Mouse (Mus musculus) embryo, embryonic 9.5 days (tissue): ENCODE data around the gene Adat3.

Experiments
- DNase-seq: peaks from one replicate; pipeline ENCODE4 v3.0.0-alpha.2; 2017; ENCODE audit errors: extremely low spot score

Gene Adat3

GRCm38 (mm10) chr10:80602698-80603325, at the start of gene Adat3, which contains the start of gene Scamp4:
TSS of gene Adat3 (plus strand) at chr10:80602880.
TSS of gene Scamp4 (plus strand) at chr10:80602872.
- peak; percentile 97 for DNase-seq

- no peak for DNase-seq
Observed at GRCm38 (mm10) chr10:80553575-80553974, 49.1 kb upstream of the Adat3 start.

- DNase-seq: no peak
Observed at GRCm38 (mm10) chr10:80553997-80554396, 48.7 kb upstream of the Adat3 start.

GRCm38 (mm10) chr10:80557346-80557965, 45.2 kb upstream of the Adat3 start:
- DNase-seq: peak; percentile 74

GRCm38 (mm10) chr10:80559431-80559830, 43.2 kb upstream of the Adat3 start:
- DNase-seq: no peak

GRCm38 (mm10) chr10:80560621-80561020, 42.1 kb upstream of the Adat3 start:
- DNase-seq: no peak

DNA sequence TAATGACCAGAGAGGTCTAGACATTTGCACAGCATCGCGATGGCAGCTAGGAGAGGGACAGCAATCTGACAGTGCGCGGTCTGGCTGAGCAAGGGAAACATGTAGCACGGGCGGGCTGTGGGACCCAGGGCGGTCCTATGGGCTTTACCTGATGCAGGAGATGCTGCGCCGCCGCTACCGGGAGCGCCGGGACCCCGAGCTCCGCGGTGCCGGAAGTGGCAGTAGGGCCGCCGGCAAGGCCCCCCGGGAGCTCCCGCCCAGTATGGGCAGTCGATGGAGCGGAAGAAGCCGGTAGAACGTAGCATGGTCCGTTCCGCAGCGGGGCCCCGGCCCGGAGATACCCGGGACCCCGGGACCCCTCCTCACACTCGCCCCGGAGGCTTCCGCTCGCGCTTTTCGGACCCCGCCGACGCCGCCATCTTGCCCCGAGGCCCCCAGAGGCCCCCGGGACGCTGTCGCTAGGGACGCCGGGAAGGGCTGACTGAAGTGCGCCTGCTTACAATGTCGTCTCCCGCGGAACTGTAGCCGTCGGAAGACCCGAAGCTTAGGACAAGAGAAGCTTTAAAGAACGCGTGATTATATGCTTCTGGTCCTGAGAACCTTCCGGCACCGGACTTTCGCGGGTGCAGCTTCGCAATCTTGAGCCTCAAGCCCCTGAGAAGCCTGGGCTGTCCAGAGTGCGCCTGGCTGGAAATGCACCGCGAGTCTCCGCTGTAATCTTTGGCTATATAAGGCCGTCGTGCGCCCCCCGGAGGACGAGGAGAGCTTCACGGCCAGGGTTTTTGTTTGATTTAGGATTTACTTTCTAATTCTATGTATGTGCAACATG, 41.4 kb upstream of the Adat3 start, which contains the start of gene Rexo1:
Gene Rexo1 (minus strand): TSS at position 445 of the 829 bp plus-strand sequence.
- peak; percentile 96 for DNase-seq

DNA sequence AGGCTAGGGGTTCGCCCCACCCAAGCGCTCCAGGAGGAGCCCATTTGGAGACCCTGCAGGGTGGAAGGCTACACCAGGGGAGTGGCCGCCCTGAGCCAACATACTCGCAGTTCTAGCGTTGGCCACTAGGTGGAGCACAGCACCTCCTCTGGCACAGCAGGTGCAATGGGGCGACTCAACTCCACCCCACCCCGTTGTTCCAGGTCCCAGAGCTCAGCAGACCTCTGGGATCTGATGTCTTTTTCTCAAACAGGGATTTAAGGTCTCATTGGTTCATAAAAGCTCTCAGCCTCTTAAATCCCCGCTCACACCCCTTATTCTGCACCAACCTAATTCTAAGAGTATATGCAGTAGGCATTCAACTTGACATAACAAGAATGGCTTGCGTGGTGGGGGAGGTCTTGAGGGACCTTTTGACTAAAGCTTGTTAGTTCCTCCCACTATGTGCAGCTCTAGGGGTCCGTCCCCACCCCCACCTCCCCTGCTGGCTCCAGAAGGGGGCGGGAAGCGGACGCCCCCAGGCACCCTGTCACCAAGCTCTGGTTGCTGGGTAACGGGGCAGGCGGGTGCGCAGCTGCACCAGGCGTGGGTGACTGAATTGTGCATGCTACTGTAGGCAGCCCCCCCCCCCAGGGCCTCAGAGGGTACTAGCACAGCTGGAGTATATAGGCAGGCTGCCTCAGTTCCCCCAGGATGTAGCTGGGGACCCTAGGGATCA, 36.1 kb upstream of the Adat3 start:
- peak; percentile 86 for DNase-seq

- DNase-seq: no peak
Observed at GRCm38 (mm10) chr10:80568876-80569275, 33.8 kb upstream of the Adat3 start.

- peak; percentile 62 for DNase-seq
Observed at GRCm38 (mm10) chr10:80569664-80570066, 33.0 kb upstream of the Adat3 start.

GRCm38 (mm10) chr10:80570419-80570818, 32.3 kb upstream of the Adat3 start:
- no peak for DNase-seq

GRCm38 (mm10) chr10:80570871-80571836, 31.5 kb upstream of the Adat3 start:
- DNase-seq: no peak

DNA sequence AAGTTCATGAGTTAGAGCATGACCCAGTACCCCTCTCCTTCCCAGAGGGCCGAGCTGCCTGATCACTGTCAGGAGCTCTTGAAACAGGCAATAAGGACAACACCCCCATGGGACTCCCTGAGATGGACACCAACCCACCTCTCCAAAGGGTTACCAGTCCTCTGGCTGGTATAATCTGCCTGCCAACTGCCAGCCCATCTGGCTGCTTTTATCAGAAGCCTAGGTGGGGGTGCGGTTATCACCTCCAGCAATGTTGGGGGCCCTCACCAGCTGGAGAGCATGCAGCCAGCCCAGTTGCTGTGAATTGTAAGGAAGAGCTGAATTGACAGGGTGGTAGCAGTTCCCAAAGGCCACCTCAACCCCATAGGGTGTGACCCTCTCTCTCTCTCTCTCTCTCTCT, 30.2 kb upstream of the Adat3 start:
- DNase-seq: no peak

DNA sequence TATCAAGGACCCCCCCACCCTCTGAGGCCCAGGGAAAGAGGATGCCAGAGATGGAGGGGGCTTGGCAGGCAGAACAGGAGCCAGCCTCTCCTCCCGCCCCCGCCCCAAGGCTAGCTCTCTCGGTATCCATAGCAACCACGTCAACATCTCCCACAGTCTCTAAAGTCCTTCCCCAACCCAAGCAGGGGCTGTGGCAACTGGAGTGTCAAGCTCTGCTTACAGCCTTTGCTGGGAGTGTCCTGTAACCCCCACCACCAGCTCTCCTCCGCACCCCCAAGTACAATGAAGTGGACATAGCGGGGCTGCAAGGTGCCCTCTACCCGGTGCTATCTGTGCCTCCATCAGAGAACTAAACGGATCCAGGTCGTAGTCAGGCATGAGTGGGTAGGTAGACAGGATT, 28.7 kb upstream of the Adat3 start:
- DNase-seq: no peak

GRCm38 (mm10) chr10:80574896-80575295, 27.8 kb upstream of the Adat3 start:
- no peak for DNase-seq

DNA sequence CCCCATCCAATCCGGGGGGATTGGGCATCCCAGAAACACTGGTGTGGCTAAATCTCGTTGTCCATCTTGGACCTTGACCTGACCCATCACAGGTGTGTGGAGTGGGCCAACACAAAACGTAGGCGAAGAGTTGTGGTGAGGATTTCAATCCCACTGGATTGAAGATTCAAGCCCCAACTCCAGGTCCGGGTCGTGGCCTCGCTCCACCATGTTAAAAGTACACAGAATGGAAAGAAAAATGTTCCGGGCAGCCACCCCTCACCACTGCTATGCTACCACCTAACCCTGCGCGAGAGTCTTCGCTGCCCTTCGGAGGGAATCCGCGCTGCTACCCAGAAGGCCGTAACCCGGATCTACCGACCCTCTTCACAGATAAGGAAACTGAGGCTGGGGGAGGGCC, 26.8 kb upstream of the Adat3 start:
- no peak for DNase-seq

GRCm38 (mm10) chr10:80576351-80577194, 26.1 kb upstream of the Adat3 start:
- DNase-seq: peak; percentile 67

DNA sequence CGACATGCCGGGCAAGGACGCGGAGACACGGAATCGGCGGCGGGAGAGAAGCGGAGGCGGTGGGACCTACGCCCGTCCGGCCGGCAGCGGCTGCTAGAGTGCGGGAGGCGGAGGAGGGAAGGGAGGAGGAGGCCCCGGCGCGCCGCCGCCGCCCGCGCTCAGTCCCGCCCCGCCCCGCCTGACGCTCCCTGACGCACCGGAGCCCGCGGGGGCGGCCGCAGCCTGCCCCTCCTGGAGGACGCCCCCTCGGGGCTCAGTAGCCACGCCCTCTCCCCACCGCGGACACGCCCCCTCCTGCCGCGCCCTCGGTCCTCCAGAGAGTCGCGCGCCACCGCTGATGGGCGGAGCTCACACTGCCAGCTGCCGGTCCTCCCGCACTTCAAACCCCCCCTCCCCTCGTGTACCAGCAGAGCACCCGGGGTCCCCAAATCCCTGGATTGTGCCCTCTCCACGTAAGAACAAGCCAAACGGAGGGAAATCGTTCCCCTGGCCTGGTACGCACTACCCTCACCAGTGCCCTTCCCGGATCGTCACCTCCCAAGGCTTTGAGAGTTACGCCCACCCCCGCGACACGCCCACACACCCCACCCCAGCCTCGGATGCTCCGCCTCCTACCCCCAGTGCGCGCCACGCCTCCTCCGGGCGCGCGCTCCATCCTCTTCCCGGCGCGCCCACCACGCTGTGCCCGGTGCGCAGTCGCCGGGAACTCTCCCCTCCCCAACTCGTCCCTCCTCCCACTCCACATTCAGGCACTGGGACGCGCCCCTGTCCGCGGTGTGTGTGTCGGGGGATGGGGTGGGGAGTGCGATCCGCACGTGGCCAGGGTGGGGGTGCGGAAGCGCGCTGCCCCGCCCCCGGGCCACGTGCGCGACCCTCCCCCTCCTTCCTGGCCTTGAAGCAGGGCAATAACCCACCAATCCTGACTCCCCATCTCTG, 25.2 kb upstream of the Adat3 start, which contains the start of gene Klf16:
Gene Klf16 (minus strand): TSS at position 127 of the 936 bp plus-strand sequence.
- peak; percentile 99 for DNase-seq
